Mouse (Mus musculus) cerebellum, postnatal 36 days (tissue): ENCODE measurements around the gene Cant1.

Source experiments
- DNase-seq, 2 experiments: peaks; one replicate each; pipeline ENCODE4 v3.0.0; 2021 to 2022; ENCODE audit warnings: mixed read lengths in 2 of 2

The Cant1 gene

GRCm38 (mm10) chr11:118430291-118430885, 11.5 kb upstream of the Cant1 start:
- DNase-seq: no peak

DNA sequence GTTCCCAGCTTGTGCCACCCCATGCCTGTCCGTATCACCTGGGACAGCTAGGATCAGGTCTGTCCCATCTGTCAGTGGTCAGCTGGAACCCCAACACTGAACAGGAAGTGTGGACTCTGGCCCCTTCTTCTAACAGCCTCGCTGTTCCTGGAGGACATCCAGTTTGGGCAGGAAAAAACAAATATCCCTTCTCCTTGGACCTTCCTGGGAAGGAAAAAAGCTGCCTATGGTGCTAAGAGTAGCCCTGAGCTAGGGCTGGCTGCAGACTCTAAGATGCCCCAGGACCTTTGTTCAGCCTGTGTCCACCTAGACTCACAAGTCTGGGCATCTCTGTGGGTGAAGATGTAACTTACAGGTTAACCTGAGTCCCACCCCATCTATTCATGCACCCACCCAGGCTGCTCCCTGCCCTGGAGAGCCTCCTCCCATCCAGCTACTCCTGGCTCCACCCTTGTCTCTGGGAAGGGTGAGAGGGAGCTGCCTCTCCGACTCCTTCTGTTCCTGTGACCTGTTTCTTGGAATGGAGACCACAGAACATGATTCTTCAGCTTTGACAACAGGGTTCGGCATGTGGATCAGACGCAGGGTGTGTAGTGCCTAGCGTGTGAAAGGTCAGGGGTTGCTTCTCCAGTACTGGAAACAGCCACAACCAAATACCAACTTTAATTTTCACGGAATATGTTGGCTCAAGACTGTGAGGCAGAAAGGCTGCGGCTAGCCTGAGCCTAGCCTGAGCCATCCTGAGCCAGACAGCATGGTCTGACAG, 10.2 kb upstream of the Cant1 start:
- no peak for DNase-seq

- no peak for DNase-seq
Measured at GRCm38 (mm10) chr11:118428460-118428868, 9.6 kb upstream of the Cant1 start.

- no peak for DNase-seq
Measured at GRCm38 (mm10) chr11:118427986-118428385, 9.1 kb upstream of the Cant1 start, which contains the start of gene C1qtnf1. C1qtnf1 (plus strand) TSS chr11:118428203.

DNA sequence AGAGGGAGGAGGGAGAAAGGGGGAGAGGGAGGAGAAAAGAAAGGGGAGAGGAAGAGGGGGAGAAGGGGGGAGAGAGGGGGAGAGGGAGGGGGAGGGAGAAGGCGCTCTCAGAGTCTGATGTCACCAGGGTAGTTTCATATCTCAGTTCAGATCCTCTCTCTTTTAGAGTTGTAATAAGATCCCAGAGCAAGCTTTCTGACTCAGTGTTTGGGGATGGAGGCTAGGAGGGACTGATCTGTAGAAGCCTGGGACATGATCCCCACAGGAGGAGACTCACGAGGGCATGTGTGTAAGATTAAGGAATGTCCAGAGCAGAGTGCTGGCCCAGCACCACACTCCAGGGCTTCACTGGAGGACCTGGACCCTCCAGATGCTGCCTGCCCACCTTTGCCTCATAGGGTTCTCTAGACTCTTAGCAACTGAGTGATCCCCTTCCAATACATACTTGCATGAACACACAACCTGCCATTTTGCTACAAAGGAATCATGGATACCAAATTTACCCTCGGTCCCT, 8.4 kb upstream of the Cant1 start:
- DNase-seq: no peak

- no peak for DNase-seq
Measured at GRCm38 (mm10) chr11:118426765-118427164, 7.9 kb upstream of the Cant1 start.

GRCm38 (mm10) chr11:118424621-118425335, 5.9 kb upstream of the Cant1 start:
- no peak for DNase-seq

GRCm38 (mm10) chr11:118423266-118423971, 4.5 kb upstream of the Cant1 start:
- peak; percentile 76 to 81 for DNase-seq

- DNase-seq: no peak
Measured at GRCm38 (mm10) chr11:118420261-118420660, 1.4 kb upstream of the Cant1 start.

GRCm38 (mm10) chr11:118418442-118418833, 448 bp downstream of the Cant1 start:
- no peak for DNase-seq

DNA sequence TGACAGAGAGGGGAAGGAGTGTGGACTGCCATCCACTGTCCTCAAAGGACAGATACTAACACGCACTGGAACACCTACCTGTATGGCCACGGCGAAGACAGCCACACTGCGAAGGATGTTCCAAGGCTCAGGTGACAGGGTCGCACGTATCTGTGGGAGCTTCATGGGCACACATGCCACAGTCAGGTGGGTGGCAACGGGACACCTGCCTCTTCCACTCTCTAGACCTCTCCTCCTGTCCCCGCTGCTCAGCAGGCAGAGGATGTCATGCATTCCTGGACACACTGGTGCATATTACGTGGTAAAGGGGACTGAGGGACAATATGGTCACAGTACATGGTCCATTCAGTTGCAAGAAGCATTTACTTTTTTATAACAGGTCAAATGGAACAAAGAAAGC, 1.4 kb downstream of the Cant1 start:
- DNase-seq: no peak

DNA sequence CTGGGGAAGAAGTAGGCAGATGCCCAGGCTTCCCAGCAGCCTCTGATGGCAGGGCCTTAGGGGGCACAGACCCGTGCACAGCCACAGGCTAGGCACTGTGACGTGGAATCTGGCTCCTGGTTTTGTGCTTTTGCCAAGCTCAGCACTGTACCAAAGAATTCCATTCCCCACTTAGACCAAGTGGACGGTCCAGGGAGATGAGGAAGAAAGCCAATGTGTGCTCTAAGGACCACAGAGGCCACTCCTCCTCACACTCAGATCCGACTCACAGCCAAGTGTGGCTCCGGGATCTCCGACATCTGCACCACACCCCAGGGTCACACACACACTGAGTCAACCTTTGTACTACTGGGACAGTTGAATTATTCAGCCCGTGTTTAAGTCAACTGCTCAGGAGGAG, 2.8 kb downstream of the Cant1 start:
- DNase-seq: peak in 1 of 2 experiments; percentile 9

DNA sequence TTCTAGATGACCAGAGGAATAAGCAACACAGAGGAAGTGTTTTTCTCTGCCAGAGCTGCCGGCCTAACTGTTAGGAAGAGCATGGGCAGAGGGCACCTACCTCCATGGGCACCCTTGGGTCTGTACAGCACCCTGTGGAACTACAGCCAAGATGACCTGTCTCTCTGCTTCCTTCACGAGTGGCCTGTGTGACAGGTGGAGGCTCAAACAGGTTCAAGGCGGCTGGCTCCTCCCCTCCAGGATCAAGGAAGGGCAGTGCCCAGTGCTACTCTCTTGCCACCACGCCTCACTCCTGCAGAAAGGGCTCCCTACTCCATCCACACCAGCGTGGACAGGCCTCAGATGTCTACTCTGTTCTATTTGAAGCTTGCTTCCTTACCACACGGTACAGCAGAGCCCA, 3.3 kb downstream of the Cant1 start:
- no peak for DNase-seq

GRCm38 (mm10) chr11:118414270-118414669, 4.6 kb downstream of the Cant1 start:
- DNase-seq: peak in 1 of 2 experiments; percentile 1

DNA sequence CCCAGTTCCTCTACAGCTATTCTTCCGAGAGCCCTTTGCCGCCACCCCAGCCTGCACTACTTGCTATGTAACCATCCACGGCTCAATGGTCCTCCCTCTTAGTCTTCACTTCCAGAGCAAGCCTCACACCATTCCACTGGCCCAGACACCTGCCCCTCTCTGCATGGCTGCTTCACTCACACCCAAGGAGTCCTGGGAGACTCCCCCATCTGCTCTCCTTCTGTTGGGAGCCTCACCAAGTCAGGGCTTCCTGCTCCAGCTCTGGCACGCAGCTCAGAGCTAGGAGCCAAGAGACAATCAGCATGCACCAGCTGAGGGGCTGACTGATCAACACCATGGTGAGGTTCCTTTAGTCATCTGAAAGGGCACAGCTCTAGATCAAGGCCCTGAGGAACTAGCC, 5.8 kb downstream of the Cant1 start:
- DNase-seq: peak; percentile 47 to 52

- no peak for DNase-seq
Measured at GRCm38 (mm10) chr11:118412601-118413000, 6.3 kb downstream of the Cant1 start.

DNA sequence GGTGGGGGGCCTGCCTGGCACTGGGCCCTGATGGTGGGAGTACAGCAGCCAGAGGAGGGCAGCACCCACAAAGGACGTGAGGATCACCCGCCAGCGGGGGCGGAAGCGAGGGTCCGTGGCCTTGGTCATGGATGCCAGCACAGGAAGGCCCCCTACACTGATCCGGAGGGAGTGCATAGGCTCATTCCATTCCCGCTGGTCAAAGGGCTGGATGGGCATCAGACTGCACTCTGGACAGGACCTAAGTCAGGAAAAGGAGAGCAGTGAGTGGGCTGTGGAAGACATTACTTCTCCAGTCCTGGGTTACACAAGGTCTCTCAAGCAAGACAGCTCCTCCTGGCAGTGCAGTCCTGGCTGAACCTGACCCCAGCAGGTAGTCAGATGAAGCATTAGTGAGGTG, 7.6 kb downstream of the Cant1 start:
- DNase-seq: no peak

DNA sequence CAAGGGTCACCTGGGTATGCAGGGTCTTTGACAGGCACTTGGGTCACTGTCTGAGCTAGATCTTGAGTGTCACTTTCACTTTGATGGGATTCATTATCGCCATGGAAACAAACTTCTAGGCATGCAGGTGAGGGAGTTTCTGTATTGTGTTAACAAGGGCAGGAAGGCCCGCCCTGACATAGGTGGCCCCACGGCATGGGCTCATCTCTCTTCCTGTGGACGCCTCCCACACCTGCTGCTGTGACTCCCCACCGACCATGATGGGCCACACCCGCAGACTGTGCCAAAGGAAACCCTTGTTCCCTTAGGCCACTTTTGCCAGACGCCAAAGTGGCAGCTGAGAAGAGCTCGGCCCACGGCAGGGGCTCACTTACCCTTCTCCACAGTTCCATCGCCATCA, 8.4 kb downstream of the Cant1 start:
- DNase-seq: no peak

- DNase-seq: no peak
Measured at GRCm38 (mm10) chr11:118410073-118410444, 8.8 kb downstream of the Cant1 start.

- no peak for DNase-seq
Measured at GRCm38 (mm10) chr11:118409106-118410072, 9.5 kb downstream of the Cant1 start.

GRCm38 (mm10) chr11:118408051-118408740, 10.7 kb downstream of the Cant1 start:
- DNase-seq: no peak
